Mouse (Mus musculus): ENCODE measurements around the gene Tns1.

Tns1 gene

GRCm38 (mm10) chr1:74012706-74013105 is 111.5 kb downstream of the Tns1 start:
- WGBS = 88% methylated on average over 10 of the region's 10 CpGs

GRCm38 (mm10) chr1:74009495-74009894 is 114.8 kb downstream of the Tns1 start:
- WGBS = 92% methylated on average over 3 of the region's 3 CpGs

GRCm38 (mm10) chr1:74008966-74009365 is 115.3 kb downstream of the Tns1 start:
- WGBS = 86% methylated on average over 3 of the region's 3 CpGs

GRCm38 (mm10) chr1:74008498-74008897 is 115.8 kb downstream of the Tns1 start:
- 59% methylated on average over 5 of the region's 5 CpGs for WGBS

- WGBS = 67% methylated on average over 7 of the region's 7 CpGs
Measured at GRCm38 (mm10) chr1:74007398-74008050, 116.7 kb downstream of the Tns1 start.

GRCm38 (mm10) chr1:74005020-74005419 is 119.2 kb downstream of the Tns1 start:
- WGBS = 88% methylated on average over 3 of the region's 3 CpGs

- WGBS = 91% methylated on average over 2 of the region's 2 CpGs
Measured at GRCm38 (mm10) chr1:74003723-74004122, 120.5 kb downstream of the Tns1 start.

- 75% methylated on average over 10 of the region's 10 CpGs for WGBS
Measured at GRCm38 (mm10) chr1:74001449-74001820, 122.8 kb downstream of the Tns1 start.

GRCm38 (mm10) chr1:74000810-74001448 is 123.3 kb downstream of the Tns1 start:
- WGBS = 95% methylated on average over 2 of the region's 2 CpGs

GRCm38 (mm10) chr1:74000191-74000651 is 124.0 kb downstream of the Tns1 start:
- WGBS = 63% methylated on average over 5 of the region's 5 CpGs

- 86% methylated on average over 5 of the region's 5 CpGs for WGBS
Measured at GRCm38 (mm10) chr1:73999533-73999932, 124.7 kb downstream of the Tns1 start.

- WGBS = 72% methylated on average over 5 of the region's 5 CpGs
Measured at GRCm38 (mm10) chr1:73998925-73999375, 125.3 kb downstream of the Tns1 start.

- WGBS = 68% methylated on average over 9 of the region's 9 CpGs
Measured at GRCm38 (mm10) chr1:73998131-73998865, 126.0 kb downstream of the Tns1 start.

GRCm38 (mm10) chr1:73997341-73997740 is 126.9 kb downstream of the Tns1 start:
- WGBS = 93% methylated on average over 6 of the region's 6 CpGs

GRCm38 (mm10) chr1:73996650-73997049 is 127.6 kb downstream of the Tns1 start:
- 98% methylated on average over 3 of the region's 3 CpGs for WGBS

GRCm38 (mm10) chr1:73996209-73996608 is 128.0 kb downstream of the Tns1 start:
- 66% methylated on average over 2 of the region's 2 CpGs for WGBS

GRCm38 (mm10) chr1:73995063-73995810 is 129.0 kb downstream of the Tns1 start:
- 91% methylated on average over 13 of the region's 13 CpGs for WGBS

- 77% methylated on average over 7 of the region's 7 CpGs for WGBS
Measured at GRCm38 (mm10) chr1:73993901-73994426, 130.3 kb downstream of the Tns1 start.

- 93% methylated on average over 7 of the region's 7 CpGs for WGBS
Measured at GRCm38 (mm10) chr1:73993279-73993678, 131.0 kb downstream of the Tns1 start.

GRCm38 (mm10) chr1:73992201-73992938 is 131.9 kb downstream of the Tns1 start:
- WGBS = 82% methylated on average over 5 of the region's 5 CpGs

GRCm38 (mm10) chr1:73991226-73991625 is 133.0 kb downstream of the Tns1 start:
- 54% methylated on average over 7 of the region's 7 CpGs for WGBS
